Mouse (Mus musculus): ENCODE data around the gene Clmp. TPM values are rescaled to one million over a fixed set of nuclear protein-coding genes. Genes with fewer than 3 reads are reported as not detected.
"Not testable (repeated sequence)": the region's sequence is repeated elsewhere in the genome, so short reads cannot be mapped to it uniquely, and the experiment has no call there.

Gene Clmp
- polyA plus RNA-seq, 1 experiment = 4.1 TPM

GRCm38 (mm10) chr9:40766058-40766605 lies 80.4 kb downstream of the Clmp start:
- no peak overlapping the region for H3K4me3 ChIP-seq (replicated peaks; ENCODE audit: control insufficient read depth, low read depth, low read length)
- 78% methylated on average over 7 of the region's 7 CpGs for WGBS
- peaks cover 2% of the 10 kb centered on the region for H3K4me1 ChIP-seq (ENCODE audit: control insufficient read depth, insufficient read depth, low read length)
- no peak for TF ChIP-seq CTCF (IDR thresholded peaks at IDR 0.05; ENCODE audit: control insufficient read depth, insufficient read depth, low read length)
- no peak for TF ChIP-seq POLR2A (IDR thresholded peaks at IDR 0.05; ENCODE audit: borderline replicate concordance, control insufficient read depth, low read depth, low read length)
- H3K27ac ChIP-seq (ENCODE audit: control insufficient read depth, insufficient read depth, low read depth, low read length, poor library complexity) = no peak overlapping the region

GRCm38 (mm10) chr9:40767946-40768345 lies 82.2 kb downstream of the Clmp start:
- no peak overlapping the region for H3K27ac ChIP-seq (ENCODE audit: control insufficient read depth, insufficient read depth, low read depth, low read length, poor library complexity)
- H3K4me1 ChIP-seq (ENCODE audit: control insufficient read depth, insufficient read depth, low read length) = no peaks in the 10 kb centered on the region; the same call in 1 of the 2 replicates
- H3K4me3 ChIP-seq (replicated peaks; ENCODE audit: control insufficient read depth, low read depth, low read length) = no peak overlapping the region
- TF ChIP-seq POLR2A (IDR thresholded peaks at IDR 0.05; ENCODE audit: borderline replicate concordance, control insufficient read depth, low read depth, low read length) (no peak), CTCF (IDR thresholded peaks at IDR 0.05; ENCODE audit: control insufficient read depth, insufficient read depth, low read length) (no peak)
- WGBS = 85% methylated on average over 4 of the region's 4 CpGs

GRCm38 (mm10) chr9:40772246-40772645 lies 86.5 kb downstream of the Clmp start:
- no peak overlapping the region for H3K4me3 ChIP-seq (replicated peaks; ENCODE audit: control insufficient read depth, low read depth, low read length)
- WGBS = 86% methylated on average over 13 of the region's 13 CpGs
- H3K27ac ChIP-seq (ENCODE audit: control insufficient read depth, insufficient read depth, low read depth, low read length, poor library complexity) = no peak overlapping the region
- no peaks in the 10 kb centered on the region for H3K4me1 ChIP-seq (ENCODE audit: control insufficient read depth, insufficient read depth, low read length)
- no peak for TF ChIP-seq POLR2A (IDR thresholded peaks at IDR 0.05; ENCODE audit: borderline replicate concordance, control insufficient read depth, low read depth, low read length)
- TF ChIP-seq CTCF (IDR thresholded peaks at IDR 0.05; ENCODE audit: control insufficient read depth, insufficient read depth, low read length) = no peak

GRCm38 (mm10) chr9:40773142-40773541 lies 87.4 kb downstream of the Clmp start:
- H3K4me3 ChIP-seq (replicated peaks; ENCODE audit: control insufficient read depth, low read depth, low read length); H3K4me1 ChIP-seq (ENCODE audit: control insufficient read depth, insufficient read depth, low read length); H3K27ac ChIP-seq (ENCODE audit: control insufficient read depth, insufficient read depth, low read depth, low read length, poor library complexity): not testable (repeated sequence)
- WGBS = 75% methylated on average over 6 of the region's 6 CpGs

- Histone ChIP-seq H3K4me1 (ENCODE audit: control insufficient read depth, insufficient read depth, low read length) (no peaks in the 10 kb centered on the region), H3K4me3 (replicated peaks; ENCODE audit: control insufficient read depth, low read depth, low read length) (no peak overlapping the region), H3K27ac (ENCODE audit: control insufficient read depth, insufficient read depth, low read depth, low read length, poor library complexity) (no peak overlapping the region)
- WGBS = 67% methylated on average over 4 of the region's 4 CpGs
- no peak for TF ChIP-seq CTCF (IDR thresholded peaks at IDR 0.05; ENCODE audit: control insufficient read depth, insufficient read depth, low read length)
Observed at GRCm38 (mm10) chr9:40773869-40774268, 88.1 kb downstream of the Clmp start.

- Histone ChIP-seq H3K4me3 (replicated peaks; ENCODE audit: control insufficient read depth, low read depth, low read length) (no peak overlapping the region), H3K4me1 (ENCODE audit: control insufficient read depth, insufficient read depth, low read length) (no peaks in the 10 kb centered on the region), H3K27ac (ENCODE audit: control insufficient read depth, insufficient read depth, low read depth, low read length, poor library complexity) (no peak overlapping the region)
- TF ChIP-seq CTCF (IDR thresholded peaks at IDR 0.05; ENCODE audit: control insufficient read depth, insufficient read depth, low read length) = no peak
- WGBS = 52% methylated on average over 1 of the region's 1 CpGs
Observed at GRCm38 (mm10) chr9:40776044-40776443, 90.3 kb downstream of the Clmp start.

GRCm38 (mm10) chr9:40776459-40777248 lies 90.9 kb downstream of the Clmp start:
- 0 out of 2 replicates have a peak, but pooled peaks cover 1% of the 10 kb centered on the region for H3K4me1 ChIP-seq (ENCODE audit: control insufficient read depth, insufficient read depth, low read length)
- 48% methylated on average over 11 of the region's 11 CpGs for WGBS
- H3K4me3 ChIP-seq (replicated peaks; ENCODE audit: control insufficient read depth, low read depth, low read length) = no peak overlapping the region
- TF ChIP-seq POLR2A (IDR thresholded peaks at IDR 0.05; ENCODE audit: borderline replicate concordance, control insufficient read depth, low read depth, low read length) (no peak), CTCF (IDR thresholded peaks at IDR 0.05; ENCODE audit: control insufficient read depth, insufficient read depth, low read length) (no peak)
- H3K27ac ChIP-seq (ENCODE audit: control insufficient read depth, insufficient read depth, low read depth, low read length, poor library complexity) = no peak overlapping the region

GRCm38 (mm10) chr9:40780111-40780510 lies 94.3 kb downstream of the Clmp start:
- Histone ChIP-seq H3K4me1 (ENCODE audit: control insufficient read depth, insufficient read depth, low read length) (peaks cover 4% of the 10 kb centered on the region; the same call in 1 of the 2 replicates), H3K4me3 (replicated peaks; ENCODE audit: control insufficient read depth, low read depth, low read length) (no peak overlapping the region), H3K27ac (ENCODE audit: control insufficient read depth, insufficient read depth, low read depth, low read length, poor library complexity) (no peak overlapping the region)
- WGBS = 76% methylated on average over 3 of the region's 3 CpGs
- TF ChIP-seq POLR2A (IDR thresholded peaks at IDR 0.05; ENCODE audit: borderline replicate concordance, control insufficient read depth, low read depth, low read length) = no peak
- TF ChIP-seq CTCF (IDR thresholded peaks at IDR 0.05; ENCODE audit: control insufficient read depth, insufficient read depth, low read length) = no peak
